Mouse (Mus musculus) midbrain, embryonic 16.5 days (tissue): Measurements from ENCODE around the gene Plpp3. TPM values are rescaled to one million over a fixed set of nuclear protein-coding genes. Genes with fewer than 3 reads are reported as not detected.
"Not testable (repeated sequence)": the region's sequence is repeated elsewhere in the genome, so short reads cannot be mapped to it uniquely, and the experiment has no call there.

ENCODE experiments used
- ATAC-seq: fragments of 200-750 bp; cut with Nextera tagmentation; 2 replicates; pipeline ENCODE4 v1.8.0; 2017; ENCODE audit warnings: moderate TSS enrichment
- H3K27ac ChIP-seq: fragments of 300-500 bp; sonication (generic); 2 replicates; pipeline ENCODE4 v1.5.1; 2014; ENCODE audit warnings: mild to moderate bottlenecking, low read length, mixed read lengths
- H3K27me3 ChIP-seq: fragments of 300-500 bp; sonication (generic); 2 replicates; pipeline ENCODE4 v1.6.1; 2014; ENCODE audit warnings: low read depth, low read length, mixed read lengths; ENCODE audit not compliant: control insufficient read depth, insufficient read depth
- H3K36me3 ChIP-seq: fragments of 300-500 bp; sonication (generic); 2 replicates; pipeline ENCODE4 v1.6.1; 2014; ENCODE audit warnings: mild to moderate bottlenecking, low read length, moderate library complexity, mixed read lengths; ENCODE audit not compliant: control insufficient read depth, insufficient read depth
- H3K4me1 ChIP-seq: fragments of 300-500 bp; sonication (generic); 2 replicates; pipeline ENCODE4 v1.6.1; 2014; ENCODE audit warnings: mild to moderate bottlenecking, low read length, mixed read lengths; ENCODE audit not compliant: control insufficient read depth, insufficient read depth
- H3K4me2 ChIP-seq: fragments of 300-500 bp; sonication (generic); 2 replicates; pipeline ENCODE4 v1.6.1; 2014; ENCODE audit warnings: mild to moderate bottlenecking, low read length, mixed read lengths
- H3K4me3 ChIP-seq: fragments of 300-500 bp; sonication (generic); 2 replicates; pipeline ENCODE4 v1.5.1; 2014; ENCODE audit warnings: low read depth, mild to moderate bottlenecking, low read length, moderate library complexity, mixed read lengths
- H3K9ac ChIP-seq: fragments of 300-500 bp; sonication (generic); 2 replicates; pipeline ENCODE4 v1.6.1; 2014; ENCODE audit warnings: low read depth, low read length, mixed read lengths
- H3K9me3 ChIP-seq: fragments of 300-500 bp; sonication (generic); replicated peaks from 2 replicates; pipeline ENCODE4 v1.6.1; 2014; ENCODE audit warnings: mild to moderate bottlenecking, low read length, mixed read lengths; ENCODE audit not compliant: control insufficient read depth, poor library complexity, severe bottlenecking
- WGBS: fragments of 180-500 bp; shearing (Covaris S2); extraction: QIAGEN DNeasy Blood & Tissue Kit; methylation state at CpG from one replicate; pipeline ENCODE4 v1.1.7; 2014; 5-methylcytosine and 5-hydroxymethylcytosine counted together
- polyA plus RNA-seq: library from polyadenylated mRNA; unstranded; fragments of >200 nt; fragmentation: Nextera tagmentation; extraction: Ambion mirVana; gene quantifications from 2 replicates; pipeline ENCODE4 v1.2.1, GENCODE M21; 2015

Plpp3 gene
- polyA plus RNA-seq, 1 experiment from 2014 or later = 102 TPM

DNA sequence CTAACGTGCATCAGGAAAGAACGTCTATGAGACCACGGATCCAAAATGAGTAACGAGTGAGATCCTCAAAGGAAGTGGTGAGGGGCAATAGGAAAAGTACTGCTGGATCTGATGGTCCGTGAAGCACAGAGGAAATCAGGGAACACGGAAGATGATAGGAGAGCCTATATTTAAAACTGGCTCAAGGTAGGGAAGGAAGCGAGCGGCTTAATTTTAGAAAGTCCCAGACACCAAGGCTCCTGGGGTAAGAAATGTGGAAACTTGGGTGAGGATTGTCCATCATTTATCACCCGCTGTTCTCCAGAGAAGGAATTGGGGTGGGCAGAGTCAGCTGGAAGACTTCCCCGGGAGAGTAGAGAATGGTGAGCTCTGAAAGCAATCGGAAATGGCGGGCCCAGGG is 105.2 kb downstream of the Plpp3 start:
- Histone ChIP-seq H3K9ac (no peak overlapping the region), H3K27me3 (no peaks in the 10 kb centered on the region), H3K4me1 (no peaks in the 10 kb centered on the region), H3K4me3 (no peak overlapping the region), H3K9me3 (no peaks in the 10 kb centered on the region), H3K36me3 (no peaks in the 10 kb centered on the region), H3K4me2 (no peak overlapping the region), H3K27ac (no peak overlapping the region)
- no peak for ATAC-seq
- WGBS = 92% methylated on average over 12 of the region's 12 CpGs

DNA sequence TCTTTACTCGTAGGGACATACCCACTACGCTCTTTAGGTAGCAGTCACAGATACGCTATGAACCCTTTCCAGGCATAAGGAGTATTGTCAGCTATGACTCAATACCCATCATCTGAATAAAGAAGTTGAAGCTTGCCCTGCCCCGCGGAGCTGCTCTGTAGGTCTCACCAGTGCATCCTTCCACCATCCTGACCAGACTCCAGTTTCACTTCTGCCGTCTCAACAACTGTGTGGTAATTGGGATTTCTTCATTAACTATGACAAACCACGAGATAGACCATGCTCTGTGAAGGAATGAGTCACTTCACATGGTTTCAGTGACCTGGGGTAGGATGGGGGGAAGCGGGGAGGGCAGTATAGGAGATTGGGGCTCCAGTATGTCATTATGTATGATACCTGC is 106.5 kb downstream of the Plpp3 start:
- Histone ChIP-seq H3K36me3 (no peaks in the 10 kb centered on the region), H3K9me3 (no peaks in the 10 kb centered on the region), H3K4me3 (no peak overlapping the region), H3K27me3 (no peaks in the 10 kb centered on the region), H3K27ac (no peak overlapping the region), H3K4me1 (no peaks in the 10 kb centered on the region), H3K9ac (no peak overlapping the region), H3K4me2 (no peak overlapping the region)
- 94% methylated on average over 8 of the region's 8 CpGs for whole genome bisulfite sequencing
- no peak for ATAC-seq

DNA sequence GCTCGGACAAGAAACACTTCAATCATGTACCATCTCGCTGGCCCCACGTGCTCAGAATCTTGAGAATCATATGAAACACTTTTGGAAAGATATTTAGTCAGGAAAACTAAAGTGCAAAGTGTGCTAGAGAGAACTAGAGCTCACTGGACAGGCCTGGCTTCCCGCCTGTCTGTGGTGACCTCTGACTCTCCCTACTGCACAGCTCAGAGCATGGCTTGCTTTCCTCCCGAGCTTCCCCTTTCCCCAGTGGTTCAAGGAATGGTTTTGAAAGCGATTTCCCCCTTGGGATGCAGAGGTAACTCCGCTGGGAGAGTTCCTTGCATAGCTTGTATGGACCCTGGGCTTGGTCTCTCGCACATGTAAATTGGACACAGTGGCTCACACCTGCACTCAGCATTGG is 107.9 kb downstream of the Plpp3 start:
- Histone ChIP-seq H3K27ac (no peak overlapping the region), H3K4me2 (no peak overlapping the region), H3K9ac (no peak overlapping the region), H3K27me3 (no peaks in the 10 kb centered on the region), H3K36me3 (no peaks in the 10 kb centered on the region), H3K9me3 (no peaks in the 10 kb centered on the region), H3K4me1 (no peaks in the 10 kb centered on the region), H3K4me3 (no peak overlapping the region)
- WGBS = 85% methylated on average over 8 of the region's 8 CpGs
- no peak for ATAC-seq

DNA sequence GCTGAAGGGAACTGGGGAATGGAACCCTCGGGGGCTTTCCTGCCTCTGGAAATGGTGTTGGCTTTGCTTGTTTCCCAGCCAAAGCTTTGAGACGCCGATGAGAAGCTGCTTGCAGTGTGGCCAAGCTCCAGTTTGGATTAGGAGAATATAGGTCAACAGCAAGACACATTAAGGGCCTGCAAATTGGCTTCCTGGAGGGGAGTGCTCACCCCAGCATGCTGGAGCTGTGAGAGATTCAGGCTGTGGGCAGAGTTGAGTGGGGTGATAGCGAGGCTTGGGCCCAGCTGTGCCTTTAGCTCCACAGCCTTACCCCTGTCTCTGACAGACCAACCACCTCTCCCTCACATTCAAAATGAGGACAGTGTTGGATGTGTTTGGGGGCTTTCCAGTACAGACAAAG is 108.5 kb downstream of the Plpp3 start:
- no peak overlapping the region for H3K9ac ChIP-seq
- H3K27ac ChIP-seq = no peak overlapping the region
- no peaks in the 10 kb centered on the region for H3K9me3 ChIP-seq
- ATAC-seq = no peak
- no peaks in the 10 kb centered on the region for H3K36me3 ChIP-seq
- no peak overlapping the region for H3K4me3 ChIP-seq
- WGBS = 76% methylated on average over 4 of the region's 4 CpGs
- H3K4me1 ChIP-seq = no peaks in the 10 kb centered on the region
- no peak overlapping the region for H3K4me2 ChIP-seq
- H3K27me3 ChIP-seq = no peaks in the 10 kb centered on the region

DNA sequence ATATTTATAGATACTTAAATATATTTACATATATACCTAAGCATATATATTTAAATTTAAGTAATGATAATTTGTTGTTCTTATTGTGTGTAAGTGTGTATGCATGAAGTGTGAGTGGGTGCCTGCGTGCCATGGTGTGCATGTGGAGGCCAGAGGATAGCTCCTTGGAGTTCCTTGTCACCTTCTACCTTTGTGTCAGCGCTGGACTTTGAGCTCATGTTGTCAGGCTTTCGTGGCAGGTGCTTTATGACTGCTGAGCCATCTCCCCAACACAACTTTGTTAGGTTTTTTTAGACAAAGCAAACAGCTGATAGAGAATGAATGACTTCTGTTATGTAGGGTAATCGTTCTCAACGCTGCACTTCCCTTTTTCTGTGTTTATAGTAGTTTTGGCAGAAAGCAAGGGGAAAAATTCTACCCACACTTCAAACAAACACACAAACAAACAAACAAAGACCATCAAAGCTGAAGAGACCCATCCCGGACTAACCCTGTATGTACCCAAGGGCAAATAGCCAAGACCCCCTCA is 111.1 kb downstream of the Plpp3 start:
- ATAC-seq = no peak
- no peak overlapping the region for H3K27ac ChIP-seq
- H3K4me2 ChIP-seq = no peak overlapping the region
- no peak overlapping the region for H3K9ac ChIP-seq
- H3K27me3 ChIP-seq = no peaks in the 10 kb centered on the region
- H3K4me3 ChIP-seq = no peak overlapping the region
- 82% methylated on average over 6 of the region's 6 CpGs for WGBS
- H3K9me3 ChIP-seq = no peaks in the 10 kb centered on the region
- no peaks in the 10 kb centered on the region for H3K4me1 ChIP-seq
- no peaks in the 10 kb centered on the region for H3K36me3 ChIP-seq

DNA sequence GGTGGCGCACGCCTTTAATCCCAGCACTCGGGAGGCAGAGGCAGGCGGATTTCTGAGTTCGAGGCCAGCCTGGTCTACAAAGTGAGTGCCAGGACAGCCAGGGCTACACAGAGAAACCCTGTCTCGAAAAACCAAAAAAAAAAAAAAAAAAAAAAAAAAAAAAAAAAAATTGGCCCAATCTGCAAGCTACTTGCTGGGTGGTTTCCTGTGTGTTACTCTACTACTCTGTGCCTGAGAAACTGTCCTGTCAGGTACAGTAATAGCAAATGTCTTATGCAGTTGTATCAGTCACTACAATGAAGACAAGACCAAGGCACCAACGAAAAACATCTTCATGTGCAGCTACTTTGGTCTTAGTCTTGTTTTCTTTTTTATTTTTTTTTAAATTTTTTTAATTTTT is 112.3 kb downstream of the Plpp3 start:
- not testable (repeated sequence) for H3K4me1 ChIP-seq, ATAC-seq, H3K4me2 ChIP-seq, H3K9me3 ChIP-seq, H3K36me3 ChIP-seq, H3K4me3 ChIP-seq, H3K27ac ChIP-seq, H3K27me3 ChIP-seq, H3K9ac ChIP-seq
- 99% methylated on average over 4 of the region's 7 CpGs for WGBS

DNA sequence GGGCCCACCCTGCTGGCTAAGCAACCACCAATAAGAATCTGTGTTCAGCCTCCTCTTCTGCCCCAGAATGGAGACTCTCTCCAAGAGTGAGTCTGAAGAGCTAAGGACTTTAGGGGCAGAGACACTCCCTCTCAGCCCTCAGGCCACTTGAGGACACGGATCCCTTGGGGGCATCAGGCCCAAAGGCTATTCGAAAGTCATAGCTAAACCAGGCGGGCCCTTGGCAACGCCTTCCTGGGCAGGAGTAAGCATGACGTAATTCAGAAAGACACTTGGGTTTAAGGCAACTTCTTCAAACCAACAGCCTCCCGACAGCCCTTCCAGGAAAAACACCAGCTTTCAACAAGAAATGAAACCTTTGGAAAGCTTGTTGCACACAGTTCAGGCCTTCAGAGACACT is 114.0 kb downstream of the Plpp3 start:
- Histone ChIP-seq H3K9me3 (no peaks in the 10 kb centered on the region), H3K4me1 (peaks cover 4% of the 10 kb centered on the region; the same call in 1 of the 2 replicates), H3K27ac (no peak overlapping the region), H3K4me3 (no peak overlapping the region), H3K27me3 (no peaks in the 10 kb centered on the region), H3K4me2 (no peak overlapping the region), H3K9ac (no peak overlapping the region), H3K36me3 (no peaks in the 10 kb centered on the region)
- WGBS = 84% methylated on average over 6 of the region's 6 CpGs
- ATAC-seq = no peak

DNA sequence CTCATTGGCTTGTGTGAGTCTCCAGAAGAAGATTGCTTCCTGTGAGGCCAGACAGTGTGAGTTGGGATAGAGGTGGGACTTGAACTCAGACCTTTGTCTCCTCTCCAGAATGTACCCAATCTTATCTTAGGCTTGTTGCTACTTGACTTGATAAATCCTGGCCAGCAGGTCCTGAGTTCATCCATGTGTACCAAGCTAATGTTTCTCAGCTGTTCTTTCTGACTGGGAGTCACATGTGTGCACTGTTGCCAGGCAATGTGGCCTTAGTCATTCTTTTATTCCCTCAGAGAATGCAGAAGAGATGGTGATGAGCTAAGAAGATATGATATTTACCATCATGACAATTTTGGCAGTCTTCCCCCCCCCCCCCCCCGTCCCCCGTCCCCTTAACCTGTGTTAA is 115.9 kb downstream of the Plpp3 start:
- Histone ChIP-seq H3K9ac (no peak overlapping the region), H3K9me3 (no peaks in the 10 kb centered on the region), H3K4me1 (peaks cover 5% of the 10 kb centered on the region; the same call in 1 of the 2 replicates), H3K27me3 (no peaks in the 10 kb centered on the region), H3K27ac (no peak overlapping the region), H3K36me3 (no peaks in the 10 kb centered on the region), H3K4me3 (no peak overlapping the region), H3K4me2 (no peak overlapping the region)
- WGBS = 73% methylated on average over 2 of the region's 2 CpGs
- ATAC-seq = no peak

DNA sequence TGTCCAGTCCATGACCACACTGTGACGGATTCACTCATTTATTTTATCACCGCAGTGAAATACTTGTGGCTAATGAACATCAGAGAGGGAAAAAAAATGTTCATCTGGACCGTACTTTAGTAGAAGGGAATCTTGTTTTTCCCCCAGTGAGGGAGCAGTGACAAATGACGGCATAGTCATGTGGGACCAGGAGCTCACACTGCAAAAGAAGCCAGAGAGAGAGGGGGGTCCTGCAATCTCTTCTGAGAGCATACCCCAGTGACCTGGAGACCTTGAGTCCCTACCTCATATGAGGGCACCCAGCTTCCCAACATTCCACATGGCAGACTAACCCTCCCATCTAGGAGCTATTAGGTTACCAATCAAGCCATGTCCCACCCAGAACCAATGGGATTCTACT is 116.3 kb downstream of the Plpp3 start:
- no peak overlapping the region for H3K4me3 ChIP-seq
- ATAC-seq = no peak
- H3K36me3 ChIP-seq = no peaks in the 10 kb centered on the region
- no peaks in the 10 kb centered on the region for H3K9me3 ChIP-seq
- no peak overlapping the region for H3K4me2 ChIP-seq
- WGBS = 91% methylated on average over 4 of the region's 4 CpGs
- H3K27ac ChIP-seq = no peak overlapping the region
- peaks cover 5% of the 10 kb centered on the region; the same call in 1 of the 2 replicates for H3K4me1 ChIP-seq
- H3K27me3 ChIP-seq = no peaks in the 10 kb centered on the region
- no peak overlapping the region for H3K9ac ChIP-seq
